Mouse (Mus musculus) bone marrow macrophage, adult 2 months (primary cell): ENCODE data around the gene Myo6.

ENCODE experiments used
- CTCF ChIP-seq: IDR thresholded peaks from 2 replicates; pipeline ENCODE4 v1.5.1; 2012; ENCODE audit warnings: low read depth, mild to moderate bottlenecking, low read length, moderate library complexity
- POLR2A ChIP-seq: IDR thresholded peaks from 2 replicates; pipeline ENCODE4 v1.6.1; 2012; ENCODE audit warnings: mild to moderate bottlenecking, low read depth, low read length, borderline replicate concordance

GRCm38 (mm10) chr9:80233831-80234455, 69.1 kb downstream of the Myo6 start:
- TF ChIP-seq CTCF = no peak
- TF ChIP-seq POLR2A = no peak
